Mouse (Mus musculus) small intestine, adult 2 months (tissue): ENCODE data around the gene Obscn.

Experiments
- CTCF ChIP-seq: fragments of 200-500 bp; IDR thresholded peaks from 2 replicates; pipeline ENCODE4 v1.5.1; 2012; ENCODE audit warnings: low read depth, mild to moderate bottlenecking, control low read depth, inconsistent platforms, low read length, moderate library complexity, mixed read lengths; ENCODE audit not compliant: insufficient replicate concordance, insufficient read length; ENCODE audit errors: extremely low read depth
- POLR2A ChIP-seq: fragments of 200-500 bp; IDR thresholded peaks from 2 replicates; pipeline ENCODE4 v1.6.1; 2012; ENCODE audit warnings: low read depth, mild to moderate bottlenecking, control low read depth, inconsistent platforms, low read length, moderate library complexity

DNA sequence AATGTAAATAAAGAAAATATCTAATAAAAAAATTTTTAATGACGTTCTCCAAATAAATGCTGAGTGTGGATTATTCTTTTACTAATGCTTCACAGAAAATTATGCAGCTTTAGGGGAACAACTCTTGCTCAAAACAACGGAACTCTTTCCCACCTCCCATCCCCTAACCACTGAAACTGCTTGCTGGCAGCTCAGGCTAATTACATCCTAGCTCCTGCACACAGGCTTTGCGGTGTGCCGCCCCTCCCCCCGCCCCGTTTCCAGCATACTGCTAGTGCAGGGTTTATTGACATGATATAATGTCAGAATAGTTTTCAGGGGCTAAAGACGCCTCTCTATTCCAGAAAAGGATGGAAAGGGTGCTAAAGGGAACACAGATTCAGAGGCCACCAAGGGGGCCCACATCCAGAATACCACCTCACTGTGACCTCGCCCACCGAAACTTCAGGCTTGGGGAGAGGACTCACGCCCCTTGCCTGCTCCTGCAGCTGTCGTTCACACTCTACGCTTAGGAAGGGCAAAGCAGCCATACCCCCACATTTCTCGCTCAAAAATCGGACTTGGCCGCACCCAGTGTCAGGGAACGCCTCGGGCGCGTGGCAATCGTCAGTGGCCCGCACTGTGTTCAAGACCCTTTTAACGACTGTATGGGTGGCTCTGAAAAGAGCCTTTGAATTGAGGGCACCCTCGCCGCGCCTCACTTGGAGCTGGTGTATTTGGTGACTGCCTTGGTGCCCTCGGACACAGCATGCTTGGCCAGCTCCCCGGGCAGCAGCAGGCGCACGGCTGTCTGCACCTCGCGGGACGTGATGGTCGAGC, 182.6 kb downstream of the Obscn start:
- TF ChIP-seq CTCF: no peak
- no peak for TF ChIP-seq POLR2A
